Mouse (Mus musculus): ENCODE results near the gene Slc24a4. TPM values are rescaled to one million over a fixed set of nuclear protein-coding genes. Genes with fewer than 3 reads are reported as not detected.

The Slc24a4 gene
- total and polyA plus RNA-seq, 3 experiments, result 0.50 to 1.3 (median 0.98) TPM

GRCm38 (mm10) chr12:102108851-102109250 lies 19.7 kb upstream of the Slc24a4 start:
- no peak overlapping the region for H3K9ac ChIP-seq (ENCODE audit: low read depth, low read length)
- no peak for DNase-seq
- H3K27ac ChIP-seq, result no peak overlapping the region
- H3K4me3 ChIP-seq, result no peak overlapping the region
- H3K4me1 ChIP-seq (ENCODE audit: control insufficient read depth, insufficient read depth, low read length), result no peaks in the 10 kb centered on the region
- H3K79me2 ChIP-seq (replicated peaks; ENCODE audit: control insufficient read depth, insufficient read depth, low read length), result no peaks in the 10 kb centered on the region
- no peaks in the 10 kb centered on the region for H3K27me3 ChIP-seq (ENCODE audit: control insufficient read depth, insufficient read depth, low read length)
- intact Hi-C loops (cut with DNase I), result no loop called here
- H3K36me3 ChIP-seq (ENCODE audit: control insufficient read depth, insufficient read depth, low read length), result no peaks in the 10 kb centered on the region
- TF ChIP-seq CTCF (IDR thresholded peaks at IDR 0.05), result no peak
- no peak for TF ChIP-seq POLR2A (IDR thresholded peaks at IDR 0.05; ENCODE audit: insufficient read depth, low read depth, low read length)
- TF ChIP-seq EP300 (IDR thresholded peaks at IDR 0.05; ENCODE audit: insufficient read depth, low read depth, low read length), result no peak

DNA sequence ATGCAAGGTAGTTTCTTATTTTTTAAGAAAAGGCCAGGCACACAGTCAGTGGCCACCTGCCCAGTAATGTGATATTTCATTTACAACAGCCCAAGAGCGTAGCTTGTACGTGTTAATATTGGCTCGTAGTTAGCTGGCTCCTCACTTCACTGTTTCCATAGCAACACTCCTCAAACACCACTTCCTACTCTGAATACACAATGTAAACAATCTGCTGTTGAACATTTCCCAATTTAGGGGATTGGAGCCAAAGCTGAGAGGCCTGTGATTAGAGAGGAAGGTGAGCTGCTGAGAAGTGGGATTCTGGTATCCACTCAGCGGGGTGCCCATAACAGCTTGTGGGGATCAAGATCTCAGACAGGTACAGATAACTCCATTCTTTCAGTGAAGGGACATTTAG lies 16.0 kb upstream of the Slc24a4 start:
- H3K36me3 ChIP-seq (ENCODE audit: control insufficient read depth, insufficient read depth, low read length), result no peaks in the 10 kb centered on the region
- H3K9ac ChIP-seq (ENCODE audit: low read depth, low read length), result no peak overlapping the region
- 49% methylated on average over 4 of the region's 4 CpGs for WGBS
- H3K4me3 ChIP-seq, result no peak overlapping the region
- H3K27ac ChIP-seq, result no peak overlapping the region
- H3K27me3 ChIP-seq (ENCODE audit: control insufficient read depth, insufficient read depth, low read length), result no peaks in the 10 kb centered on the region
- H3K4me1 ChIP-seq (ENCODE audit: control insufficient read depth, insufficient read depth, low read length), result no peaks in the 10 kb centered on the region
- no peaks in the 10 kb centered on the region for H3K79me2 ChIP-seq (replicated peaks; ENCODE audit: control insufficient read depth, insufficient read depth, low read length)
- intact Hi-C loops (cut with DNase I), result no loop called here
- DNase-seq, result no peak
- no peak for TF ChIP-seq POLR2A (IDR thresholded peaks at IDR 0.05; ENCODE audit: insufficient read depth, low read depth, low read length)
- TF ChIP-seq EP300 (IDR thresholded peaks at IDR 0.05; ENCODE audit: insufficient read depth, low read depth, low read length), result no peak
- no peak for TF ChIP-seq CTCF (IDR thresholded peaks at IDR 0.05)

DNA sequence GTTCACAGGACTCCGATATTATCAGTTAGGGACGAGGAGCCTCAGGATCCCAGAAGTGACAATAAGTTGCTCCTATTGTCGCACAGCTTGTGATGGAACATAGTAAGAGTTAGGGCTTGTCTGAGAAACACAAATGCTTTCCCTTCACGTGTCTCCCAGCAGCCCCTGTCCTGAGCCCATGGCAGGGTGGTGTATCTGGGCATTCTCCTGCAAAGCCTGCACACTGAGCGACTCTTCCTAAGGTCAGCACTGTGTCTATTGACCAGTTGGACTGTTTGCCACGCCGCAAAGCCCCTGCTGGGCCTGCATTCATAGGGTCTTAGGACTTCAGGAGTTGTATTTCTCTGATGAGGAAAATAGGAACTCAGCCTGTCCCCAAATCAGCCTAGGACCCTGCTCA lies 15.6 kb upstream of the Slc24a4 start:
- no peak for TF ChIP-seq POLR2A (IDR thresholded peaks at IDR 0.05; ENCODE audit: insufficient read depth, low read depth, low read length)
- TF ChIP-seq EP300 (IDR thresholded peaks at IDR 0.05; ENCODE audit: insufficient read depth, low read depth, low read length), result no peak
- no peak for TF ChIP-seq CTCF (IDR thresholded peaks at IDR 0.05)
- Histone ChIP-seq H3K4me3 (no peak overlapping the region), H3K79me2 (replicated peaks; ENCODE audit: control insufficient read depth, insufficient read depth, low read length) (no peaks in the 10 kb centered on the region), H3K27me3 (ENCODE audit: control insufficient read depth, insufficient read depth, low read length) (no peaks in the 10 kb centered on the region), H3K27ac (no peak overlapping the region), H3K4me1 (ENCODE audit: control insufficient read depth, insufficient read depth, low read length) (no peaks in the 10 kb centered on the region), H3K9ac (ENCODE audit: low read depth, low read length) (no peak overlapping the region), H3K36me3 (ENCODE audit: control insufficient read depth, insufficient read depth, low read length) (no peaks in the 10 kb centered on the region)
- DNase-seq, result no peak
- intact Hi-C loops (cut with DNase I), result no loop called here
- 80% methylated on average over 7 of the region's 7 CpGs for WGBS

DNA sequence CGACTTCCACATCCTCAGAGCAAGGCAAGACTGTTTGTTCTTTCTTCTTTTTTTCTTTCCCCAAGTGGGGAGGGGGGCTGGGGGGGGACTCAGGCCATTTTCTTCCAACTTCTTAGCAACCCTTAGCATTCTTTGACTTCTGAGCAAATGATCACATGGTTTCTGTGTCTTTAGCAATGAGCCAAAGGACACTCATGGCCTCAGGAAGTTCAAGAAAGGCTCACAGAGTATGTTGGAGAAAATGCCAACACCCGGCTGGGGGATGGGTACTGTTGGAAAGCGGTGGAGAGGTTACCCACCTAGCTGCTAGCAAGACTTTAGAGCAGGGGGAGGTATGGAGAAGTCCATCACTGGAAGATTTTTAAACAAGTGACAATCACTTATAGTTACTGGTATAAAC lies 15.1 kb upstream of the Slc24a4 start:
- no peak for DNase-seq
- WGBS, result 59% methylated on average over 3 of the region's 3 CpGs
- Histone ChIP-seq H3K79me2 (replicated peaks; ENCODE audit: control insufficient read depth, insufficient read depth, low read length) (no peaks in the 10 kb centered on the region), H3K9ac (ENCODE audit: low read depth, low read length) (no peak overlapping the region), H3K4me1 (ENCODE audit: control insufficient read depth, insufficient read depth, low read length) (no peaks in the 10 kb centered on the region), H3K27ac (no peak overlapping the region), H3K27me3 (ENCODE audit: control insufficient read depth, insufficient read depth, low read length) (no peaks in the 10 kb centered on the region), H3K36me3 (ENCODE audit: control insufficient read depth, insufficient read depth, low read length) (no peaks in the 10 kb centered on the region), H3K4me3 (no peak overlapping the region)
- TF ChIP-seq POLR2A (IDR thresholded peaks at IDR 0.05; ENCODE audit: insufficient read depth, low read depth, low read length), result no peak
- intact Hi-C loops (cut with DNase I), result no loop called here

GRCm38 (mm10) chr12:102116580-102116979 lies 12.0 kb upstream of the Slc24a4 start:
- Histone ChIP-seq H3K9ac (ENCODE audit: low read depth, low read length) (no peak overlapping the region), H3K27me3 (ENCODE audit: control insufficient read depth, insufficient read depth, low read length) (no peaks in the 10 kb centered on the region), H3K36me3 (ENCODE audit: control insufficient read depth, insufficient read depth, low read length) (no peaks in the 10 kb centered on the region), H3K4me3 (no peak overlapping the region), H3K4me1 (ENCODE audit: control insufficient read depth, insufficient read depth, low read length) (no peaks in the 10 kb centered on the region), H3K79me2 (replicated peaks; ENCODE audit: control insufficient read depth, insufficient read depth, low read length) (no peaks in the 10 kb centered on the region), H3K27ac (no peak overlapping the region)
- WGBS, result 70% methylated on average over 3 of the region's 3 CpGs
- no peak for TF ChIP-seq POLR2A (IDR thresholded peaks at IDR 0.05; ENCODE audit: insufficient read depth, low read depth, low read length)
- no peak for TF ChIP-seq CTCF (IDR thresholded peaks at IDR 0.05)
- no peak for TF ChIP-seq EP300 (IDR thresholded peaks at IDR 0.05; ENCODE audit: insufficient read depth, low read depth, low read length)
- no peak for DNase-seq
- intact Hi-C loops (cut with DNase I), result no loop called here

GRCm38 (mm10) chr12:102118014-102118413 lies 10.5 kb upstream of the Slc24a4 start:
- no peak overlapping the region for H3K27ac ChIP-seq
- DNase-seq, result no peak
- H3K4me1 ChIP-seq (ENCODE audit: control insufficient read depth, insufficient read depth, low read length), result no peaks in the 10 kb centered on the region
- WGBS, result 26% methylated on average over 7 of the region's 7 CpGs
- no peak for TF ChIP-seq CTCF (IDR thresholded peaks at IDR 0.05)
- TF ChIP-seq EP300 (IDR thresholded peaks at IDR 0.05; ENCODE audit: insufficient read depth, low read depth, low read length), result 0 out of 2 replicates have a peak, but pooled peaks have one; percentile 23
- no peak for TF ChIP-seq POLR2A (IDR thresholded peaks at IDR 0.05; ENCODE audit: insufficient read depth, low read depth, low read length)
- H3K4me3 ChIP-seq, result no peak overlapping the region
- no peaks in the 10 kb centered on the region for H3K79me2 ChIP-seq (replicated peaks; ENCODE audit: control insufficient read depth, insufficient read depth, low read length)
- no peaks in the 10 kb centered on the region for H3K27me3 ChIP-seq (ENCODE audit: control insufficient read depth, insufficient read depth, low read length)
- intact Hi-C loops (cut with DNase I), result no loop called here
- no peaks in the 10 kb centered on the region for H3K36me3 ChIP-seq (ENCODE audit: control insufficient read depth, insufficient read depth, low read length)
- no peak overlapping the region for H3K9ac ChIP-seq (ENCODE audit: low read depth, low read length)
